Mouse (Mus musculus) bone marrow, adult 2 months (tissue): ENCODE results near the gene Dnajc16.

Experiments used
- CTCF ChIP-seq: fragments of 200-500 bp; IDR thresholded peaks from 2 replicates; pipeline ENCODE4 v1.5.1; 2011; ENCODE audit warnings: low read length, control low read depth; ENCODE audit not compliant: control insufficient read depth, insufficient read depth
- POLR2A ChIP-seq: fragments of 200-500 bp; IDR thresholded peaks from 2 replicates; pipeline ENCODE4 v1.6.1; 2011; ENCODE audit warnings: low read depth, mild to moderate bottlenecking, control low read depth, low read length, borderline replicate concordance; ENCODE audit not compliant: control insufficient read depth

GRCm38 (mm10) chr4:141819316-141819715 lies 28.6 kb upstream of the Dnajc16 start:
- TF ChIP-seq POLR2A (no peak), CTCF (no peak)
